Mouse (Mus musculus): ENCODE results near the gene Insig1.

DNA sequence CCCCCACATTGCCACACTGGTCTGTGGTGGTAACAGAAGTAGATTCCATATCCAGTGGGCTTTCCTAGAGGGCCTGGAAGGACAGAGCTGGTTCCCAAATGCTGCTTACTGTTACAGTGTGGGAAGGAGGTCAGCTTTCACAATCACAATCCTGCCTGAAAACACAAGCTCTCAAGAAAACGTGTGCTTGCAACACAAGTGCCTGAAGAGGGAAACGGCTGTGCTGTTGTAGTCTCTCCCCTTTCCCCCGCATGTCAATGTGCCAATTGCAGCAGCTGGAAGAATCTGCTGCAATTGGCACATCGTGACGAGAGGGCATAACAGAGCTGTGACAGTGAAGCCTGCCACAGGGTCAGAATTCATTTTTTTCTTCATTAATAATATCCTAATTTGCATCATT, 33.5 kb upstream of the Insig1 start:
- TF ChIP-seq POLR2A (IDR thresholded peaks at IDR 0.05; ENCODE audit: borderline replicate concordance, extremely low read depth, low read depth, low read length) (no peak), CTCF (IDR thresholded peaks at IDR 0.05; ENCODE audit: insufficient read depth, low read length) (no peak)
